Mouse (Mus musculus) limb, embryonic 11.5 days (tissue): Measurements from ENCODE around the gene Slc35b4. TPM values are rescaled to one million over a fixed set of nuclear protein-coding genes. Genes with fewer than 3 reads are reported as not detected.

Experiments
- ATAC-seq: fragments of 200-750 bp; cut with Nextera tagmentation; 2 replicates; pipeline ENCODE4 v1.8.0; 2017; ENCODE audit warnings: low read depth; ENCODE audit not compliant: insufficient number of reproducible peaks, low FRiP score, low TSS enrichment
- DNase-seq: peaks from one replicate; pipeline ENCODE4 v3.0.0-alpha.2; 2015; ENCODE audit warnings: low spot score
- H3K27ac ChIP-seq: fragments of 300-500 bp; sonication (generic); replicated peaks from 2 replicates; pipeline ENCODE4 v1.5.1; 2014; ENCODE audit warnings: low read depth, mild to moderate bottlenecking, low read length
- H3K27me3 ChIP-seq: fragments of 300-500 bp; sonication (generic); 2 replicates; pipeline ENCODE4 v1.6.1; 2014; ENCODE audit warnings: mild to moderate bottlenecking, low read length, mixed read lengths; ENCODE audit not compliant: control insufficient read depth, insufficient read depth
- H3K36me3 ChIP-seq: fragments of 300-500 bp; sonication (generic); 2 replicates; pipeline ENCODE4 v1.6.1; 2014; ENCODE audit warnings: mild to moderate bottlenecking, low read length, moderate library complexity, mixed read lengths; ENCODE audit not compliant: control insufficient read depth, insufficient read depth
- H3K4me1 ChIP-seq: fragments of 300-500 bp; sonication (generic); 2 replicates; pipeline ENCODE4 v1.6.1; 2014; ENCODE audit warnings: low read length, mixed read lengths; ENCODE audit not compliant: control insufficient read depth, insufficient read depth
- H3K4me2 ChIP-seq: fragments of 300-500 bp; sonication (generic); 2 replicates; pipeline ENCODE4 v1.6.1; 2014; ENCODE audit warnings: low read depth, mild to moderate bottlenecking, moderate library complexity; ENCODE audit not compliant: severe bottlenecking
- H3K4me3 ChIP-seq: fragments of 300-500 bp; sonication (generic); 2 replicates; pipeline ENCODE4 v1.5.1; 2014; ENCODE audit warnings: low read depth, low read length
- H3K9ac ChIP-seq: fragments of 300-500 bp; sonication (generic); 2 replicates; pipeline ENCODE4 v1.6.1; 2014; ENCODE audit warnings: mild to moderate bottlenecking, low read length
- H3K9me3 ChIP-seq: fragments of 300-500 bp; sonication (generic); 2 replicates; pipeline ENCODE4 v1.6.1; 2016; ENCODE audit warnings: low read length; ENCODE audit not compliant: control insufficient read depth
- WGBS: fragments of 180-500 bp; shearing (Covaris S2); extraction: QIAGEN DNeasy Blood & Tissue Kit; methylation state at CpG from one replicate; pipeline ENCODE4 v1.1.7; 2014; 5-methylcytosine and 5-hydroxymethylcytosine counted together
- polyA plus RNA-seq: library from polyadenylated mRNA; unstranded; fragments of >200 nt; fragmentation: Nextera tagmentation; extraction: Ambion mirVana; gene quantifications from 2 replicates; pipeline ENCODE4 v1.2.1, GENCODE M21; 2014

Gene Slc35b4
- polyA plus RNA-seq, 1 experiment from 2014 or later, result 47.3 TPM

DNA sequence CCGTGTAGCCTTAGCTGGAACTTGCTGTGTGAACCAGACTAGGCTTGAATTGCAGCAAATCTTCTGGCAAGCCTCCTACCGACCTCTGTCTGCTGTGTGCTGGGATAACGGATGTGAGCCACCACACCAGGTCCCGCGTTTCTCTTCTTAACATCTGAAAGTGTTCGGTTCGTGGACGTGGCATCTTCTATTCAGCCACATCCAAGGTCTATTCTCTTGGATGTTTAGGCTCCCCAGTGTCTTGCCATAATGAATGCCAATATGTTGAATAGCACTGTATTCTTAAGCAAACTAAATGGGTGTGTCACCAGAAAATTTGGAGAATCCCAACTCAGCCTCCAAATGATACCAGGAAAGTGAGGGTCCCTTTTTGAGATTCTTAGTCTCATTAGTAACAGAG lies 14.5 kb upstream of the Slc35b4 start:
- no peak overlapping the region for H3K4me3 ChIP-seq
- H3K9ac ChIP-seq, result no peak overlapping the region
- no peaks in the 10 kb centered on the region for H3K27me3 ChIP-seq
- H3K4me1 ChIP-seq, result no peaks in the 10 kb centered on the region
- no peak for DNase-seq
- no peak overlapping the region for H3K27ac ChIP-seq
- ATAC-seq, result no peak
- WGBS, result 93% methylated on average over 8 of the region's 8 CpGs
- H3K36me3 ChIP-seq, result no peaks in the 10 kb centered on the region
- H3K9me3 ChIP-seq, result no peaks in the 10 kb centered on the region
- H3K4me2 ChIP-seq, result no peak overlapping the region

DNA sequence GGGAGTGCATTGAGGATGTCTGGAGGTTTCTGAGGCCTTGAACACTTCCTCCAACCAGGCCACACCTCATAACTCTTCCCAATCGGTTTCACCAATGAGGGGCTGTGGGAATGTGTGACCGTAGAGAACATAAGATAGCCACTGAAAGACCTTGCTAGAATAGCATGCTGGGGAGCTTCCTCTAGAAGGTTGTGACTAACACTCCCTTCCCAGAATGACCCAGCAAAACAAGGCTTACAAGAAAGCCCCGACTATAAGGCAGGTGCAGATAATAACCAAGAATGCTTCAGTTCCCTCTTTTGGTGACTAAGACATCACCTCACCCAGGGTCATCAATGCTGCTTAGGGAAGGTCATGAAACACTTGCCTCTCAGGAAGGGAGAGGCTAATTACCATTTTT lies 12.6 kb upstream of the Slc35b4 start:
- Histone ChIP-seq H3K4me2 (no peak overlapping the region), H3K27me3 (no peaks in the 10 kb centered on the region), H3K4me1 (no peaks in the 10 kb centered on the region), H3K9ac (no peak overlapping the region), H3K9me3 (no peaks in the 10 kb centered on the region), H3K4me3 (no peak overlapping the region), H3K36me3 (no peaks in the 10 kb centered on the region), H3K27ac (no peak overlapping the region)
- DNase-seq (no peak), ATAC-seq (no peak)
- WGBS, result 87% methylated on average over 3 of the region's 3 CpGs

DNA sequence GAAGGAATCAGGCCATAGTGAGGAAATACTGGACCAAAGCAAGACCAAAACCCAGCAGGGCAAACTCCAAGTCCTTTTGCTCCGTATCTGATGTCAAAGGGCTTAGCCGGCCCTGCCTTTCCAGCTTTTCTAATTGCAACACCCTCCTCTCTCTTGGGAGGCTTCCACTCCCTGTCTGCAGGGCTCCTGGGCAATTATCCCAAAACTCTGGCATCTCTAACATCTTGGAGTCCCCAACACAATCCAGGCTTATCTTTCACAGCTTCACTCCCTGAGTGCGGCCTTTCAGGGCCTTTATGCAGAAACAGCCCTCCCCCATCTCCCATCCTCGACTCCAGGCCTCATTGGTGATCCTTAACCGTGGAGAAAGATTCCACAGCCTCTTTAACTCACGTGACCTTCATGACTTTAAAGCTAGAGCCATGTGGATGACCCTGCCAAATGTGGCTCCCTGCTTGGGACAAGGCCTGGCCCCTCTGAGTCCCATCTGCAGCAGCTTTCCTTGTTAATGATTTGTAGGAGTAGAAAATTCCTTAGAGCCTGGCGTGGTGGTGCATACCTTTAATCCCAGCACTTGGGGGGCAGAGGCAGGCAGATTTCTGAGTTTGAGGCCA lies 11.2 kb upstream of the Slc35b4 start:
- Histone ChIP-seq H3K4me1 (no peaks in the 10 kb centered on the region), H3K4me2 (no peak overlapping the region)
- WGBS, result 53% methylated on average over 7 of the region's 7 CpGs

DNA sequence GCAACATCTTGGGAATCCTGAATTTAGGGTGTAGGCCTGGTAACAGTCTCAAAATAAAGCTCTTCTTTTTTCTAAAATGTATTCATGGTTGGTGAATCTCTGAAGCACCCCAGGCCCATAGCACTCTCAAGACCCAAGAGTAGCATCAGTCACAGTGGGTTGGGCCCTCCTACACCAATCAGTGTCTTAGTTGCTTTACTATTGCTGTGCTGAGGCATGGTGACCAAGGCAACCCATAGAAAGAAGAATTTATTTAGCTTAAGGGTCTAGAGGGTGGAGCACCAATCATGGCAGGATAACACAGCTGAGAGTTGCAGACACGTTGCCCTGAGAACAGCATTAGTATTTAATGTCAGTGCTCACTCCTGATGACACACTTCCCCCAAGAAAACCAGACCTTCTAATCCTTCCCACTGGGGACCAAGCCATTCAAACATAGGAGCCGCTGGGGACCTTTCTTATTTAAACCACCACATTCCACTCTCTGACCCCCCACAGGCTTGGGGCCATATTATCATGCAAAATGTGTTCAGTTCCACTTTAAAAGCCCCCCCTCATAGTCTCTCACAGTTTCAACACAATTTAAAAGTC lies 10.5 kb upstream of the Slc35b4 start:
- ATAC-seq (no peak), DNase-seq (no peak)
- H3K9ac ChIP-seq, result no peak overlapping the region
- no peak overlapping the region for H3K4me2 ChIP-seq
- 53% methylated on average over 2 of the region's 2 CpGs for WGBS
- H3K27ac ChIP-seq, result no peak overlapping the region
- no peaks in the 10 kb centered on the region for H3K36me3 ChIP-seq
- no peaks in the 10 kb centered on the region for H3K27me3 ChIP-seq
- no peak overlapping the region for H3K4me3 ChIP-seq
- no peaks in the 10 kb centered on the region for H3K9me3 ChIP-seq
- no peaks in the 10 kb centered on the region for H3K4me1 ChIP-seq

More for the DNA sequence above, 11.2 kb upstream of the Slc35b4 start:
- H3K27me3 ChIP-seq, result no peaks in the 10 kb centered on the region
- no peaks in the 10 kb centered on the region for H3K9me3 ChIP-seq
- no peak for ATAC-seq
- no peak overlapping the region for H3K9ac ChIP-seq
- H3K27ac ChIP-seq, result no peak overlapping the region
- H3K4me3 ChIP-seq, result no peak overlapping the region
- H3K36me3 ChIP-seq, result no peaks in the 10 kb centered on the region
- no peak for DNase-seq

DNA sequence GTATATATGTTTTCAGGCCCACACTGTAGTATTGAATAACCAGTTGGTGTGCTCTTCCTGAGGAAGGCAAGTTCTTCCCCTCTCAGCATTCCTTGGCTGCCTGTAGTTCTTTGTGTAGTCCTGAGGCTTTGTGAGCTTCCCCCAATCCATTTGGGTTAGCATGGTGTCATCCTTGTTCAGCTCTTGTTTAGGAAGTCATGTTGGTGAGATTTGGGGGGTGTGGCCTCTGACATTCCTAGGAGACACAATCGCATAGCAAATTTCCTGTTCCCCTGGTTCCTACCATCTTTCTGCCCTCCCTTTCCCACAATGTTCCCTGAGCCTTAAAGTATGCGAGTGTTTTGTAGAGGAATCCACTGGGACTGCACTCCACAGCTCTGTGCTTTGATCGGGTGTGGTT lies 6.4 kb upstream of the Slc35b4 start:
- Histone ChIP-seq H3K4me2 (no peak overlapping the region), H3K9me3 (no peaks in the 10 kb centered on the region), H3K27me3 (no peaks in the 10 kb centered on the region), H3K9ac (no peak overlapping the region), H3K27ac (no peak overlapping the region), H3K4me1 (no peaks in the 10 kb centered on the region), H3K36me3 (no peaks in the 10 kb centered on the region), H3K4me3 (no peak overlapping the region)
- ATAC-seq (no peak), DNase-seq (no peak)
- WGBS, result 84% methylated on average over 3 of the region's 3 CpGs

DNA sequence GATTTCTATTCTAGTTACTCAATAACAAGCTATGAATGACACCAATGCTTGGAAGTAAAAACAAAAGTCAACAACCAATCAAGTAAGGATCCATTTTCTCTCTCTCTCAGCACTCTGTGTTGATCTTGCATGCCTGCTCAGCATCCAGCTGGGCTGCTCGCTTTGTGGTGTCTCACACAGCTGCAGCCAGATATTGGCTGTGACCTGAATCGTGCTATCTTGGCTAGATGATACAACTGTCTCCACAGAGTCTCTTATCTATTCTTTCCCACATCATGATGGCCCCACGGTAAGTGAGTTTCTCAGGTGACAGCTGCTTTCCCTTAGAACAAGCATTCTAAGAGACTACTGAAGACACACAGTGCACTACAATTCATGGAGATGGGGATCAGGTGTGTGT lies 5.0 kb upstream of the Slc35b4 start:
- no peak for ATAC-seq
- H3K4me3 ChIP-seq, result no peak overlapping the region
- no peaks in the 10 kb centered on the region for H3K9me3 ChIP-seq
- WGBS, result 89% methylated on average over 3 of the region's 3 CpGs
- no peak overlapping the region for H3K4me2 ChIP-seq
- H3K36me3 ChIP-seq, result no peaks in the 10 kb centered on the region
- no peak overlapping the region for H3K27ac ChIP-seq
- no peak overlapping the region for H3K9ac ChIP-seq
- H3K4me1 ChIP-seq, result no peaks in the 10 kb centered on the region
- no peak for DNase-seq
- H3K27me3 ChIP-seq, result no peaks in the 10 kb centered on the region

DNA sequence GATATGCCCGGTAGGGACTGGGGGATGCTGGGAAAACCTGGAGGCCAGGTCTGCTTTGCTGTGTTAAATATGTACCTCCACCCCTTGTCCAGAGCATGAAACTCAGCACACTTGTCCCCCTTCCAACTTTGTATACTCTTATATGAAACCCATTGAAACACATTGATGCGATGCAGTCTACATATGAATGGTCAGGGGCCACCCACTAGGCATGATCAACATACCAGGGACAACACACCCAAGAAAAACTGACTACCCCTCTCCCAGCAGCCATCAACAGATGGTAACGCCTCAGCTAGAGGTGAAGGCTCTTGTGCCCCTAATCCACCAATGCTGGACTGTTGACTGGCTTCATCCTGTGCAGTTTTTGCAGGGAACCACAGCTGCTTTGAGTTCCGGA lies 3.0 kb upstream of the Slc35b4 start:
- no peak overlapping the region for H3K4me3 ChIP-seq
- H3K4me1 ChIP-seq, result peaks cover 5% of the 10 kb centered on the region; the same call in 1 of the 2 replicates
- no peak overlapping the region for H3K9ac ChIP-seq
- H3K9me3 ChIP-seq, result no peaks in the 10 kb centered on the region
- H3K4me2 ChIP-seq, result no peak overlapping the region
- ATAC-seq (no peak), DNase-seq (no peak)
- WGBS, result 71% methylated on average over 4 of the region's 4 CpGs
- no peak overlapping the region for H3K27ac ChIP-seq
- H3K36me3 ChIP-seq, result no peaks in the 10 kb centered on the region
- H3K27me3 ChIP-seq, result no peaks in the 10 kb centered on the region

DNA sequence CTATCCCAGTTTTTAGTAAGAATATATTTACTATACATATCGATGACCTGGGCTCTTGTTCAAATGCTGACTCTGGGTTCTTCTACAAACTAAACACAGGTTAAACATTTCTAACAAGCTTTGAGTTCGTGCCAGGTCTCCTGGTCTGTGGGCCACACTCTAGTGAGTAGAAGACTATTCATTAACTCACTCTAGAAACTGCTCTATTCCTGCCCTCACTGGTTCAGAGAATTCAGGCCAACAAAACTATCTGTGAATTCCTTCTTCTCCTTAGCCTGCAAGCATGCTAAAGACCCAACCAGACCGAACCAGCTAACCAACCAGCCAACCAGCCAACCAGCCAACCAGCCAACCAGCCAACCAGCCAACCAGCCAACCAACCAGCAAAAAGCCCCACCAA lies 2.1 kb upstream of the Slc35b4 start:
- no peak for DNase-seq

More for the DNA sequence above, 2.1 kb upstream of the Slc35b4 start:
- peaks cover 5% of the 10 kb centered on the region; the same call in 1 of the 2 replicates for H3K4me1 ChIP-seq
- no peak overlapping the region for H3K27ac ChIP-seq
- no peak for ATAC-seq
- no peak overlapping the region for H3K9ac ChIP-seq
- H3K36me3 ChIP-seq, result no peaks in the 10 kb centered on the region
- no peaks in the 10 kb centered on the region for H3K27me3 ChIP-seq
- H3K4me2 ChIP-seq, result no peak overlapping the region
- H3K9me3 ChIP-seq, result no peaks in the 10 kb centered on the region
- no peak overlapping the region for H3K4me3 ChIP-seq
- 82% methylated on average over 3 of the region's 3 CpGs for WGBS
